Mouse (Mus musculus): ENCODE measurements at regions not wholly inside any gene's neighbourhood (a gene's known extent, or its start where the extent isn't known, plus 50 kb on each side); places are given as distances from the start of the nearest gene placed in this dataset.

GRCm38 (mm10) chr8:97564655-97565054, 1676.3 kb upstream of the Got2 start:
- no peak for DNase-seq

- no peak for DNase-seq
Measured at GRCm38 (mm10) chr8:97543881-97544280, 1655.5 kb upstream of the Got2 start.

GRCm38 (mm10) chr8:97533066-97533643, 1644.8 kb upstream of the Got2 start:
- peak; percentile 1 for DNase-seq

All from embryo, embryonic 11 days (tissue).